Mouse (Mus musculus): ENCODE data around the gene Disc1.

- TF ChIP-seq CTCF (IDR thresholded peaks at IDR 0.05; ENCODE audit: borderline replicate concordance, extremely low read depth, insufficient read depth, insufficient read length) = no peak
- no peak for TF ChIP-seq POLR2A (IDR thresholded peaks at IDR 0.05; ENCODE audit: borderline replicate concordance, extremely low read depth, insufficient read depth, insufficient read length, poor library complexity, severe bottlenecking)
Measured at GRCm38 (mm10) chr8:125027211-125027610, 26.8 kb upstream of the Disc1 start.
